Mouse (Mus musculus): ENCODE measurements around the gene Myh7. TPM values are rescaled to one million over a fixed set of nuclear protein-coding genes. Genes with fewer than 3 reads are reported as not detected.

Myh7 gene
- total and polyA plus RNA-seq, 3 experiments = 0.16 to 0.90 (median 0.17) TPM

DNA sequence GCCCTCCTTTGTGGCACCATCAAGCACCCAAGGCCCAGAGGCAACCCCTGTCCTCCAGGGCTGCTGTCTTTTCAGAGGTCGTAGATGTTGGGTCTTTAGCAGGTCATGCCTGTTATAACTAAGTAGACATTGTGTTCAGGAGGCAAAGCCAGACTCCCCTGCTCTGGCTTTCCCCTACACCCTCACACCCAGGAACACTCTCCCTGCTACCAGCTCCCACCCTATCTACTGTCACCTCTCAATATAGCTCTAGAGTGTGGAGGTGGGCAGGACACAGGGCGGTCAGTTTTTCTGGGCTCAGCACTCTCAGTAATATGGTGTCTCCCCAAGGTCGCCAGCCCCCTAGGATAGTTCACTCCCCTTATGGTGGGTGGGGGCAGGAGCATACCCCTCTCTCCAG, 26.6 kb downstream of the Myh7 start:
- no peak for ATAC-seq (ENCODE audit: extremely low read depth, insufficient number of reproducible peaks, low FRiP score, poor library complexity, severe bottlenecking)
- TF ChIP-seq POLR2AphosphoS5 (IDR thresholded peaks at IDR 0.05; ENCODE audit: insufficient replicate concordance, low read depth, low read length) (no peak), GATA1 (IDR thresholded peaks at IDR 0.05; ENCODE audit: borderline replicate concordance, low read length) (no peak), TAL1 (conservative IDR thresholded peaks at IDR 0.05; ENCODE audit: low read depth, low read length) (no peak), CTCF (IDR thresholded peaks at IDR 0.05; ENCODE audit: low read depth, low read length) (no peak), GATA2 (IDR thresholded peaks at IDR 0.05; ENCODE audit: borderline replicate concordance, low read depth, low read length) (no peak)
- Histone ChIP-seq H3K27me3 (ENCODE audit: insufficient read depth, low read length) (peaks cover 36% of the 10 kb centered on the region), H3K36me3 (replicated peaks) (no peaks in the 10 kb centered on the region), H3K9me3 (replicated peaks) (no peaks in the 10 kb centered on the region), H3K4me3 (ENCODE audit: low read depth, low read length) (no peak overlapping the region), H3K4me1 (ENCODE audit: insufficient read depth, low read depth, low read length) (no peaks in the 10 kb centered on the region)
- DNase-seq (ENCODE audit: low spot score) = no peak

DNA sequence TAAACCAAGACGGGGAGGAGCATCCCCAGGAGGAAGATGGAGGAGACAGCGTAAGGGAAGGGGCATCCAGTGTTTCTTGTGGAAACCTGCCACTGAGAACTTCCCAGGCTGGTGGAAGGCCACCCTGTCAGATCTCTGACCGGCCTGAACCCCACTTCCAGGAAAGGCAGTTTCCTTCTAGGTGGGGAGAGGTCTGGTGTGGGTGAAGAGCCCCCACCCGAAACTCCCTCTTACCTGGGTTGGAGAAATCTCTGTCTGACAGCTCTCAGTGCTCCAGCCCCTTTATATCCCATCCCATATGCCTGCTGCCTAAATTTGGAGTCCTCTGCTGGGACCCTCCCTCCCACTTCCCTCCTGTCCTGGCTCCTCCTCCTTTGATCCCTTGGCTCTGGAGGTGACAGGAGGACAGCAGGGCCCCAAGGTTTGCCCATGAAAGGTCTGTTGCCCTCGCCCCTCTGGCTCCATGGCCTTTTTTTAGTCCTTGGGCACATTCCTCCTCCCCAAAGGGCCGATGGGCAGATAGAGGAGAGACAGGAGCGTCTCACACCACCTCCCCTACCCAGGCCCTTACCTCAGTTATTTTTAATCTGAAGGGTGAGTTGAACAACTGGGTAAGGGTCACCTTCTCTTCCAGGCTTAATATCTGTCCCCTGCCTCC, 28.0 kb downstream of the Myh7 start, which contains the start of gene Myh6:
TSS of gene Myh6 (minus strand) at position 608 of the 658 bp plus-strand sequence.
- Histone ChIP-seq H3K4me3 (ENCODE audit: low read depth, low read length) (no peak within 1 kb of the TSS), H3K9me3 (replicated peaks) (no peaks in the 10 kb centered on the region), H3K36me3 (replicated peaks) (no peaks in the 10 kb centered on the region), H3K27me3 (ENCODE audit: insufficient read depth, low read length) (peaks cover 33% of the 10 kb centered on the region), H3K4me1 (ENCODE audit: insufficient read depth, low read depth, low read length) (no peaks in the 10 kb centered on the region)
- TF ChIP-seq GATA1 (IDR thresholded peaks at IDR 0.05; ENCODE audit: borderline replicate concordance, low read length) = no peak
- TF ChIP-seq CTCF (IDR thresholded peaks at IDR 0.05; ENCODE audit: low read depth, low read length) = no peak
- TF ChIP-seq POLR2AphosphoS5 (IDR thresholded peaks at IDR 0.05; ENCODE audit: insufficient replicate concordance, low read depth, low read length) = no peak
- TF ChIP-seq TAL1 (conservative IDR thresholded peaks at IDR 0.05; ENCODE audit: low read depth, low read length) = no peak
- no peak for TF ChIP-seq GATA2 (IDR thresholded peaks at IDR 0.05; ENCODE audit: borderline replicate concordance, low read depth, low read length)
- ATAC-seq (ENCODE audit: extremely low read depth, insufficient number of reproducible peaks, low FRiP score, poor library complexity, severe bottlenecking) (no peak), DNase-seq (ENCODE audit: low spot score) (no peak)

DNA sequence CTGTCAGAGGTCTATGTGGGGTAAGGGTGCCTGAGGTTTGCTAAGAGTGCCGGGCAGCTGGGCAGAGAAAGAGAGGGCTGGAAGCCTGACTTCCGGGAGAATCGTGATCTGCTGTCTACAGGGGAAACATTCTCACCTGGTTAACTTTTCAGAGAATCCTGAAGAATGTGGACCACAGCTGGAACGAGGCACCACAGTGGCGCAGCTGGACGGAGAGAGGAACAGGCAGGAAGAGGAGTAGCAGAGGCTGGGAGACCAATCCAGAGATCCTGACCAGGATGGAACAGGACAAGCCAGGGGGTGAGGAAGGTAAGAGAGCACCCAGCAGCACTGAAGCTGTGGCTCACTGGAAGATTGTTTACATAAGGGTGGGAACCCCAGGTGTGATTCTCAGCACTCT, 28.8 kb downstream of the Myh7 start:
- no peaks in the 10 kb centered on the region for H3K36me3 ChIP-seq (replicated peaks)
- TF ChIP-seq POLR2AphosphoS5 (IDR thresholded peaks at IDR 0.05; ENCODE audit: insufficient replicate concordance, low read depth, low read length) (no peak), GATA1 (IDR thresholded peaks at IDR 0.05; ENCODE audit: borderline replicate concordance, low read length) (no peak), GATA2 (IDR thresholded peaks at IDR 0.05; ENCODE audit: borderline replicate concordance, low read depth, low read length) (no peak), TAL1 (conservative IDR thresholded peaks at IDR 0.05; ENCODE audit: low read depth, low read length) (no peak), CTCF (IDR thresholded peaks at IDR 0.05; ENCODE audit: low read depth, low read length) (no peak)
- H3K4me3 ChIP-seq (ENCODE audit: low read depth, low read length) = no peak overlapping the region
- no peaks in the 10 kb centered on the region for H3K4me1 ChIP-seq (ENCODE audit: insufficient read depth, low read depth, low read length)
- H3K27me3 ChIP-seq (ENCODE audit: insufficient read depth, low read length) = peaks cover 30% of the 10 kb centered on the region
- DNase-seq (ENCODE audit: low spot score) = no peak
- ATAC-seq (ENCODE audit: extremely low read depth, insufficient number of reproducible peaks, low FRiP score, poor library complexity, severe bottlenecking) = no peak
- H3K9me3 ChIP-seq (replicated peaks) = no peaks in the 10 kb centered on the region

DNA sequence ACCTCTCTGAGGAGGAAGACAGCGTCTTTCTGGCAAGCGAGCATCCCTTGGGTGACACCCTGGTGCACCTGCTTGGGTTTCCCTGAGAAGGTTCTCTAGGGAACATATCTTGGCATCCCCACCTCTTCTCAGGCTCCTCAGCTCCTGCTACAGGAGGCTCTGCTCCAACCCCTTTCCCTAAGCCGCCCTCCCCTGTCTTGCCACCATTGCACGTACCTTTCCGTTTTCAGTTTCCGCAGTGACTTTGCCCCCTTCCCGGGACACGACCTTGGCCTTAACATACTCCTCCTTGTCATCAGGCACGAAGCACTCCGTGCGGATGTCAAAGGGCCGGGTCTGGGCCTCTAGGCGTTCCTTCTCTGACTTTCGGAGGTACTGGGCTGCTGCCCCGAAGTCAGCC, 29.4 kb downstream of the Myh7 start:
- Histone ChIP-seq H3K36me3 (replicated peaks) (no peaks in the 10 kb centered on the region), H3K4me1 (ENCODE audit: insufficient read depth, low read depth, low read length) (no peaks in the 10 kb centered on the region), H3K9me3 (replicated peaks) (no peaks in the 10 kb centered on the region), H3K27me3 (ENCODE audit: insufficient read depth, low read length) (peaks cover 30% of the 10 kb centered on the region), H3K4me3 (ENCODE audit: low read depth, low read length) (no peak overlapping the region)
- DNase-seq (ENCODE audit: low spot score) = no peak
- TF ChIP-seq GATA1 (IDR thresholded peaks at IDR 0.05; ENCODE audit: borderline replicate concordance, low read length) (no peak), POLR2AphosphoS5 (IDR thresholded peaks at IDR 0.05; ENCODE audit: insufficient replicate concordance, low read depth, low read length) (no peak), TAL1 (conservative IDR thresholded peaks at IDR 0.05; ENCODE audit: low read depth, low read length) (no peak), CTCF (IDR thresholded peaks at IDR 0.05; ENCODE audit: low read depth, low read length) (no peak), GATA2 (IDR thresholded peaks at IDR 0.05; ENCODE audit: borderline replicate concordance, low read depth, low read length) (no peak)
- no peak for ATAC-seq (ENCODE audit: extremely low read depth, insufficient number of reproducible peaks, low FRiP score, poor library complexity, severe bottlenecking)

DNA sequence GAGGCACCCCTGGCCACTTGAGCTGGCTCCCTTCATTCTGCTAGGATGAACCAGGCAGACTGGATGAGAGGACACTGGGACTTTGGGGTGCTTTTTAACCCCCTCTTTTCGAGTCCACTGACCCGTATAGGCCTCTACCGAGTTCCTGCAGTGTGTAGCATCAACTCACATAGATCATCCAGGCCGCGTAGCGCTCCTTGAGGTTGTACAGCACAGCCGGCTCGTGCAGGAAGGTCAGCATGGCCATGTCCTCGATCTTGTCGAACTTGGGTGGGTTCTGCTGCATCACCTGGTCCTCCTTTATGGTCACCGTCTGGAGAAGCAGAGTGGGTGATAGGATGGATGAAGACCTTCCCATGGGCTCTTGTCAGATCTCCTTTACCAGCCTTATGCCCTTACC, 30.7 kb downstream of the Myh7 start:
- H3K27me3 ChIP-seq (ENCODE audit: insufficient read depth, low read length) = peaks cover 25% of the 10 kb centered on the region
- TF ChIP-seq POLR2AphosphoS5 (IDR thresholded peaks at IDR 0.05; ENCODE audit: insufficient replicate concordance, low read depth, low read length) (no peak), GATA1 (IDR thresholded peaks at IDR 0.05; ENCODE audit: borderline replicate concordance, low read length) (no peak), GATA2 (IDR thresholded peaks at IDR 0.05; ENCODE audit: borderline replicate concordance, low read depth, low read length) (no peak), TAL1 (conservative IDR thresholded peaks at IDR 0.05; ENCODE audit: low read depth, low read length) (no peak), CTCF (IDR thresholded peaks at IDR 0.05; ENCODE audit: low read depth, low read length) (no peak)
- H3K4me1 ChIP-seq (ENCODE audit: insufficient read depth, low read depth, low read length) = no peaks in the 10 kb centered on the region
- no peaks in the 10 kb centered on the region for H3K36me3 ChIP-seq (replicated peaks)
- DNase-seq (ENCODE audit: low spot score) = no peak
- no peaks in the 10 kb centered on the region for H3K9me3 ChIP-seq (replicated peaks)
- no peak for ATAC-seq (ENCODE audit: extremely low read depth, insufficient number of reproducible peaks, low FRiP score, poor library complexity, severe bottlenecking)
- H3K4me3 ChIP-seq (ENCODE audit: low read depth, low read length) = no peak overlapping the region

DNA sequence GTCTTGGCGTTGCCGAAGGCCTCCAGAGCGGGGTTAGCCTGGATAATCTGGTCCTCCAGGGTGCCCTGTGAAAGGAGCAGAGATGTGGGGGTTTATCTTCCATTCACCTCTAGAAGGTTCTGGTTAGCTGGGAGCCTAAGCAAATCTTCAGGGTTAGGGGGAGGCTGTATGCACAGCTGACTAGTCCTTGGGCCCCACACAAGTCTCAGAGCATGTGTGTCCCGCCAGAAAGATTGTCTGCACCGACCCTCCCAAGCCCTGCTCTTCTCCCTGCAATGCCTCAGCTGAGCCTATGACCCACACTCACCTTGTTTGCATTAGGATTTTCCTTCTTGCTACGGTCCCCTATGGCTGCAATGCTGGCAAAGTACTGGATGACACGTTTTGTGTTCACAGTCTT, 31.7 kb downstream of the Myh7 start:
- no peak for TF ChIP-seq CTCF (IDR thresholded peaks at IDR 0.05; ENCODE audit: low read depth, low read length)
- no peak for TF ChIP-seq POLR2AphosphoS5 (IDR thresholded peaks at IDR 0.05; ENCODE audit: insufficient replicate concordance, low read depth, low read length)
- TF ChIP-seq TAL1 (conservative IDR thresholded peaks at IDR 0.05; ENCODE audit: low read depth, low read length) = no peak
- TF ChIP-seq GATA2 (IDR thresholded peaks at IDR 0.05; ENCODE audit: borderline replicate concordance, low read depth, low read length) = no peak
- TF ChIP-seq GATA1 (IDR thresholded peaks at IDR 0.05; ENCODE audit: borderline replicate concordance, low read length) = no peak
- H3K4me3 ChIP-seq (ENCODE audit: low read depth, low read length) = no peak overlapping the region
- H3K9me3 ChIP-seq (replicated peaks) = no peaks in the 10 kb centered on the region
- DNase-seq (ENCODE audit: low spot score) (no peak), ATAC-seq (ENCODE audit: extremely low read depth, insufficient number of reproducible peaks, low FRiP score, poor library complexity, severe bottlenecking) (no peak)
- peaks cover 27% of the 10 kb centered on the region for H3K27me3 ChIP-seq (ENCODE audit: insufficient read depth, low read length)
- no peaks in the 10 kb centered on the region for H3K4me1 ChIP-seq (ENCODE audit: insufficient read depth, low read depth, low read length)
- no peaks in the 10 kb centered on the region for H3K36me3 ChIP-seq (replicated peaks)
